Mouse (Mus musculus) retina, postnatal 7 days (tissue): Measurements from ENCODE around the gene Macf1.
"Not testable (repeated sequence)": the region's sequence is repeated elsewhere in the genome, so short reads cannot be mapped to it uniquely, and the experiment has no call there.

Experiments used
- DNase-seq: peaks from one replicate; pipeline ENCODE4 v3.0.0-alpha.2; 2012; ENCODE audit warnings: low read depth, low spot score

Gene Macf1

GRCm38 (mm10) chr4:123634436-123634835, 49.7 kb downstream of the Macf1 start:
- DNase-seq, result no peak

GRCm38 (mm10) chr4:123633874-123634273, 50.3 kb downstream of the Macf1 start:
- no peak for DNase-seq

- DNase-seq, result peak; percentile 13
These were observed 50.8 kb downstream of the Macf1 start for GRCm38 (mm10) chr4:123633370-123633769.

GRCm38 (mm10) chr4:123632116-123632515, 52.0 kb downstream of the Macf1 start:
- not testable (repeated sequence) for DNase-seq

GRCm38 (mm10) chr4:123631654-123632053, 52.5 kb downstream of the Macf1 start:
- DNase-seq, result no peak

- DNase-seq, result no peak
These were observed 56.5 kb downstream of the Macf1 start for GRCm38 (mm10) chr4:123627683-123628082.

- DNase-seq, result no peak
These were observed 58.7 kb downstream of the Macf1 start for GRCm38 (mm10) chr4:123625332-123626072.

GRCm38 (mm10) chr4:123624438-123624837, 59.7 kb downstream of the Macf1 start:
- no peak for DNase-seq

- DNase-seq, result no peak
These were observed 60.4 kb downstream of the Macf1 start for GRCm38 (mm10) chr4:123623742-123624151.

GRCm38 (mm10) chr4:123621732-123622131, 62.4 kb downstream of the Macf1 start:
- no peak for DNase-seq

- no peak for DNase-seq
These were observed 66.3 kb downstream of the Macf1 start for GRCm38 (mm10) chr4:123617727-123618389.

GRCm38 (mm10) chr4:123616971-123617370, 67.2 kb downstream of the Macf1 start:
- no peak for DNase-seq

- DNase-seq, result no peak
These were observed 67.7 kb downstream of the Macf1 start for GRCm38 (mm10) chr4:123616501-123616900.

- DNase-seq, result no peak
These were observed 70.7 kb downstream of the Macf1 start for GRCm38 (mm10) chr4:123613309-123613947.

GRCm38 (mm10) chr4:123611940-123612339, 72.2 kb downstream of the Macf1 start:
- no peak for DNase-seq

GRCm38 (mm10) chr4:123611241-123611640, 72.9 kb downstream of the Macf1 start:
- DNase-seq, result no peak

GRCm38 (mm10) chr4:123607174-123607573, 77.0 kb downstream of the Macf1 start:
- no peak for DNase-seq

GRCm38 (mm10) chr4:123605948-123606347, 78.2 kb downstream of the Macf1 start:
- no peak for DNase-seq

- no peak for DNase-seq
These were observed 78.9 kb downstream of the Macf1 start for GRCm38 (mm10) chr4:123605309-123605708.

GRCm38 (mm10) chr4:123602700-123603261, 81.4 kb downstream of the Macf1 start:
- no peak for DNase-seq

GRCm38 (mm10) chr4:123601036-123601435, 83.1 kb downstream of the Macf1 start:
- no peak for DNase-seq

- no peak for DNase-seq
These were observed 85.5 kb downstream of the Macf1 start for GRCm38 (mm10) chr4:123598519-123599228.
